Mouse (Mus musculus): ENCODE results near the gene Cadm1. TPM values are rescaled to one million over a fixed set of nuclear protein-coding genes. Genes with fewer than 3 reads are reported as not detected.

The Cadm1 gene
- polyA plus RNA-seq, 1 experiment from 2014 or later, result 89.9 TPM

GRCm38 (mm10) chr9:47892995-47893394, 363.0 kb downstream of the Cadm1 start:
- Histone ChIP-seq H3K36me3 (no peaks in the 10 kb centered on the region), H3K27ac (replicated peaks) (no peak overlapping the region), H3K27me3 (ENCODE audit: low read depth, poor library complexity, severe bottlenecking) (peaks cover 50% of the 10 kb centered on the region), H3K9me3 (replicated peaks) (no peaks in the 10 kb centered on the region), H3K4me3 (no peak overlapping the region), H3K4me1 (peaks cover 26% of the 10 kb centered on the region)
- WGBS, result 97% methylated on average over 6 of the region's 6 CpGs
- DNase-seq (ENCODE audit: low spot score), result no peak

GRCm38 (mm10) chr9:47894096-47894495, 364.1 kb downstream of the Cadm1 start:
- no peak for DNase-seq (ENCODE audit: low spot score)
- 64% methylated on average over 5 of the region's 5 CpGs for WGBS
- Histone ChIP-seq H3K4me1 (peaks cover 26% of the 10 kb centered on the region), H3K4me3 (no peak overlapping the region), H3K36me3 (no peaks in the 10 kb centered on the region), H3K27me3 (ENCODE audit: low read depth, poor library complexity, severe bottlenecking) (peaks cover 61% of the 10 kb centered on the region), H3K9me3 (replicated peaks) (no peaks in the 10 kb centered on the region), H3K27ac (replicated peaks) (peak overlapping the region; percentile 2; the same call in 1 of the 2 replicates)

GRCm38 (mm10) chr9:47894661-47895060, 364.7 kb downstream of the Cadm1 start:
- H3K27ac ChIP-seq (replicated peaks), result peak overlapping the region; percentile 2; the same call in 1 of the 2 replicates
- H3K27me3 ChIP-seq (ENCODE audit: low read depth, poor library complexity, severe bottlenecking), result peaks cover 66% of the 10 kb centered on the region
- no peaks in the 10 kb centered on the region for H3K9me3 ChIP-seq (replicated peaks)
- 54% methylated on average over 7 of the region's 7 CpGs for WGBS
- H3K4me1 ChIP-seq, result peaks cover 30% of the 10 kb centered on the region
- no peak overlapping the region for H3K4me3 ChIP-seq
- no peak for DNase-seq (ENCODE audit: low spot score)
- no peaks in the 10 kb centered on the region for H3K36me3 ChIP-seq

GRCm38 (mm10) chr9:47895121-47895520, 365.1 kb downstream of the Cadm1 start:
- 22% methylated on average over 9 of the region's 9 CpGs for WGBS
- no peak for DNase-seq (ENCODE audit: low spot score)
- H3K4me1 ChIP-seq, result peaks cover 35% of the 10 kb centered on the region
- no peak overlapping the region for H3K4me3 ChIP-seq
- H3K27ac ChIP-seq (replicated peaks), result 0 out of 2 replicates have a peak overlapping the region, but pooled peaks have one; percentile 2
- peaks cover 71% of the 10 kb centered on the region for H3K27me3 ChIP-seq (ENCODE audit: low read depth, poor library complexity, severe bottlenecking)
- H3K9me3 ChIP-seq (replicated peaks), result no peaks in the 10 kb centered on the region
- H3K36me3 ChIP-seq, result no peaks in the 10 kb centered on the region

- H3K4me1 ChIP-seq, result peaks cover 56% of the 10 kb centered on the region
- H3K27me3 ChIP-seq (ENCODE audit: low read depth, poor library complexity, severe bottlenecking), result peaks cover 95% of the 10 kb centered on the region
- no peak for DNase-seq (ENCODE audit: low spot score)
- H3K36me3 ChIP-seq, result no peaks in the 10 kb centered on the region
- H3K4me3 ChIP-seq, result no peak overlapping the region
- no peaks in the 10 kb centered on the region for H3K9me3 ChIP-seq (replicated peaks)
- H3K27ac ChIP-seq (replicated peaks), result peak overlapping the region; percentile 55; the same call in 1 of the 2 replicates
- 53% methylated on average over 10 of the region's 10 CpGs for WGBS
These were observed 370.8 kb downstream of the Cadm1 start for GRCm38 (mm10) chr9:47900734-47901133.

GRCm38 (mm10) chr9:47903661-47904060, 373.7 kb downstream of the Cadm1 start:
- 0 out of 2 replicates have a peak overlapping the region, but pooled peaks have one; percentile 23 for H3K27ac ChIP-seq (replicated peaks)
- peaks cover 94% of the 10 kb centered on the region for H3K27me3 ChIP-seq (ENCODE audit: low read depth, poor library complexity, severe bottlenecking)
- 63% methylated on average over 7 of the region's 7 CpGs for WGBS
- no peak for DNase-seq (ENCODE audit: low spot score)
- no peak overlapping the region for H3K4me3 ChIP-seq
- H3K36me3 ChIP-seq, result no peaks in the 10 kb centered on the region
- H3K9me3 ChIP-seq (replicated peaks), result no peaks in the 10 kb centered on the region
- peaks cover 51% of the 10 kb centered on the region for H3K4me1 ChIP-seq

- Histone ChIP-seq H3K4me3 (no peak overlapping the region), H3K4me1 (peaks cover 57% of the 10 kb centered on the region), H3K27me3 (ENCODE audit: low read depth, poor library complexity, severe bottlenecking) (peaks cover 94% of the 10 kb centered on the region), H3K9me3 (replicated peaks) (no peaks in the 10 kb centered on the region), H3K27ac (replicated peaks) (0 out of 2 replicates have a peak overlapping the region, but pooled peaks have one; percentile 23), H3K36me3 (no peaks in the 10 kb centered on the region)
- 26% methylated on average over 2 of the region's 2 CpGs for WGBS
- DNase-seq (ENCODE audit: low spot score), result peak; percentile 34
These were observed 374.5 kb downstream of the Cadm1 start for GRCm38 (mm10) chr9:47904339-47904922.

GRCm38 (mm10) chr9:47906521-47906920, 376.5 kb downstream of the Cadm1 start:
- Histone ChIP-seq H3K4me1 (peaks cover 55% of the 10 kb centered on the region), H3K9me3 (replicated peaks) (no peaks in the 10 kb centered on the region)
- 69% methylated on average over 6 of the region's 6 CpGs for WGBS

More at GRCm38 (mm10) chr9:47906521-47906920, 376.5 kb downstream of the Cadm1 start:
- peaks cover 86% of the 10 kb centered on the region for H3K27me3 ChIP-seq (ENCODE audit: low read depth, poor library complexity, severe bottlenecking)
- H3K36me3 ChIP-seq, result no peaks in the 10 kb centered on the region
- no peak for DNase-seq (ENCODE audit: low spot score)
- H3K4me3 ChIP-seq, result no peak overlapping the region
- H3K27ac ChIP-seq (replicated peaks), result no peak overlapping the region

Data from midbrain, embryonic 10.5 days (tissue).